Mouse (Mus musculus) heart, adult 18-20 months (tissue): Measurements from ENCODE around the gene Lrrc4c. TPM values are rescaled to one million over a fixed set of nuclear protein-coding genes. Genes with fewer than 3 reads are reported as not detected.

Source experiments
- DNase-seq, 2 experiments: peaks; one replicate each; pipeline ENCODE4 v3.0.0; 2021 to 2022; ENCODE audit warnings: mixed read lengths in 1 of 2
- microRNA-seq, 2 experiments: library from miRNA; unstranded; fragments of <30 nt; microRNA quantifications; one replicate each; pipeline ENCODE4 v1.2.0; 2022
- total RNA-seq, 2 experiments: library from RNA; stranded (reverse); gene quantifications; 2 replicates each; pipeline ENCODE4 v1.2.3; 2021

Lrrc4c gene
- total RNA-seq, 2 experiments from 2014 or later: 0.12 to 0.28 TPM

DNA sequence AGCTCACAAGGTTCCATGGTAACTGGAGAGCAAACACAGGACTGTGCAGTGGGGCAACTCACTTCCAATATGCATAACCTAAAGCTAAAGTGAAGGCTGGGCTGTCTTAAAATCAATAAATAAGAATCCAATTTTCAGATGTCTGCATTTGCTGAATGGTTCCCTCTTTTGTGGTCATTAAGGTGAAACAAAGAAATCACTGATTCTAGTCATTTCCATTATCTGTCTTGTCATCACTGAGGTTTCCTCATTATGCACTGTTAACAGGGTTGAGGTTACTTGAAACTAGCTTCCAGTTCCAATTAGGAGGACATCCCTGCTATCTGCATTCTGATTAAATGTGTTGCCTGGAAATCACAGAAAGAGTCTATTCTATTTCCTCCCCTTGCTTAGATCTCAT is 1291.5 kb downstream of the Lrrc4c start:
- DNase-seq: no peak

DNA sequence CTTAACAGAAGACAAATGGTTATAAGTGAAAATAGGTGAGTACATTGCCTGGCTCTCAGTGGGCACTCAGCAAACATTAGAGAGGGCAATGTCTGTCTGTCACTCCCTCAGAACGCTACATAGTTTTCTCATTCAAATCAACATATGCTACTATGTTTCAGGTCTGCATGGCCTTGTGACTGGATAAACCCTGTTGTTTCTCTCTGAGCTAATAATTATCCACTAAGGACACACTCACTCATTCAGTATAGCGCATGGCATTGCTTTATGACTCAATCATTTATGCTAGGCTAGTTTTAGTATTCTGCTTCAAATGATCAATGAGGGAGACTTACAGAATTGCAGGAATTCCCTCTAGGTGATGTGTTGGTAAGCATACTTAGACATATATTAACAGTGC is 1292.6 kb downstream of the Lrrc4c start:
- no peak for DNase-seq

DNA sequence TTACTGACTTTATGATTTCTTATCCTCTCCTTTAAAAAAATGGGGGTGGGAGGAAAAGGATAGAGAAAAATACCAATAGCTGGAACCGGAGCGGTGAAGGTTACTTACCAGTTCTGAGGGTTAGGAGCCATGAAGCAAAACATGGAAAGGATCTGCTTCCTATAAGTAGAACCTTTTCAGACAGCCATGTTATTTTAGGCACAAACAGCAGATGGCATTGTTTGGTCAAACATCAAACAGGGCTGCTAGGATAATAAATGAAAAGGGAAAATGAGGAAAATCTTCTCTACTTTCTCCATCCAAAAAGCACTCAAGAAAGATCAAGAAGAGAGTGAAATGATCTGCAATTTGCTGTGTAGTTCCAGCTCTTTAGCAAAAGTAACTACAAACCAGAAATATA is 1296.8 kb downstream of the Lrrc4c start:
- no peak for DNase-seq

DNA sequence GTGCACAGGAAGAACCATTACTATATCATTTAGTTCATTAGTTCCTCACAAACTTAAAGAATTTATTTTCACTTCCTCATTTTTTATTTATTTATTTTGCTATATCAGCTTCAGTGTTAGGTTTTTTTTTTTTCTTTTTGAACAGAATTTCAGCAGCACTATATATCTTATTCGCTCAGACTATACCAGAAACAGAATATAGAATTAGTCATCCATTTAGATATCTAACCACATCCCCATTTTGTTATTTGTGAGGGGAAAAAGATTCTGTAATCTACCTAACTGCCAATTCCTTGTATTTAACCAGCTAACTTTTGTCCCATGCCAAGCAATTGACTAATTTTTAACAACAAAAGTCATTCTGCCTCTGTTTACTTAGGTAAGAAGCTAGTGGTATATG is 1300.6 kb downstream of the Lrrc4c start:
- no peak for DNase-seq

DNA sequence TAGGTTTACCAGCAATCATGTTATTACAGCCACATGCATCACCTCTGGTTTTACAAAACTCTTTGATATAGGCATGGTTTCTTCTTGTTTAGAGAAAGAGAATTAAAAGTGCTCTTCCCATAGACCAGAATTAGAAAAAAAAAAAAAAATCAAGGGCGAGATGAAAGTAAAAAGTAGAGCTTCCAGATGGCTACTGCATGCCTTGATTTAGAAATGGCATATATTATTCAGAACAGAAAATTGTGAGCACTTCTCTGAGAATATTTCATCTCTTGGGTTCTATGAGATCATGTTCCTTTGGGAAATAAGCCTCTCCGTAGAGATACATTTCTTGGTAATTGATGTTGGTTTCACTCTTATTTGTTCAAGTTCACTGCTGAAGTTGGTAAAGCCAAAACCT is 1322.0 kb downstream of the Lrrc4c start:
- no peak for DNase-seq

DNA sequence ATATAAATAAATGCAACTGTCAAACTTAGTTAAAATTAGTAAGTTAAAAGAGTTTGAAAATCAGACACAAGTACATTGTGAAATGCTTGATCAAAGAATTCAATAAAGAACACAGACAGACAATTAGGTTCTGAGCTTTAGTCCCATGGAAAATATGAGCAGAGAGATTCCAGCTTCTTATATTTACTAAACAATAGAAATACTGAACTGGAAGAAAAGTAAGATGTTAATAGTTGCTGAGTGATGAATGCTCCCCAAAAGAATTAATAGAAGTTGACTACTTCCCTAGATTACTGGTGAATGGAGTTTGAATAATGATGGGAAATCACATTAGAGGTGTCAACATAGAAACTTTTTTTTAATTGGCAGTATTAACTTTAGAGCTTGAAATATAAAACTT is 1323.7 kb downstream of the Lrrc4c start:
- DNase-seq: no peak

DNA sequence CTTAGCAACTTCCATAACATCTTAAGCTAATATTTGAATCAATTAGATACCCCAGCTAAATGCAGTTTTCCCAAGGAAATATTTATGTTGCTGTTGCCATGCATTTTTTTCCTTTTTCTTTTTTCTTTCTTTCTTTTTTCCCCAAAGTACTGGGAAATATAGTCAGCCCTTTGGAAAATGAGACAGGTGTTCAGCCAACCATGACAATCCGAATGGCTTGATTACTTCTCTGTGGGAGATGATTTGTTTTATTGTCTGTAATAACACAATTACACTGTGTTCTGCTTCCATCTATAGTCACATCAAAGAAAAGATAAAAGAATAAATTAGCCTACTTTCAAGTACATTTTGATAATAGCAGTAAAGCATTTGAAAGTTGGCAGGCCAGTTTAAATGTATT is 1334.7 kb downstream of the Lrrc4c start:
- no peak for DNase-seq

Small RNA genes within 50 kb of the gene (microRNA-seq; reads per million reads assigned to microRNA genes)
- 0 reads per million in 2 experiments for gene Gm44320
